Mouse (Mus musculus) kidney, embryonic 15.5 days (tissue): ENCODE measurements around the gene Prokr2. TPM values are rescaled to one million over a fixed set of nuclear protein-coding genes. Genes with fewer than 3 reads are reported as not detected.
A peak's percentile ranks its signal among the peaks of the same experiment; 100 is the strongest.

Experiments used
- ATAC-seq: fragments of 200-750 bp; cut with Nextera tagmentation; replicated peaks from 2 replicates; pipeline ENCODE4 v1.8.0; 2017; ENCODE audit warnings: moderate TSS enrichment; ENCODE audit not compliant: low FRiP score
- H3K27ac ChIP-seq: fragments of 300-500 bp; sonication (generic); 2 replicates; pipeline ENCODE4 v1.5.1; 2015; ENCODE audit warnings: mild to moderate bottlenecking, inconsistent platforms
- H3K27me3 ChIP-seq: fragments of 300-500 bp; sonication (generic); 2 replicates; pipeline ENCODE4 v1.6.1; 2015; ENCODE audit warnings: inconsistent platforms
- H3K36me3 ChIP-seq: fragments of 300-500 bp; sonication (generic); 2 replicates; pipeline ENCODE4 v1.6.1; 2015; ENCODE audit warnings: inconsistent platforms
- H3K4me1 ChIP-seq: fragments of 300-500 bp; sonication (generic); 2 replicates; pipeline ENCODE4 v1.6.1; 2015; ENCODE audit warnings: inconsistent platforms
- H3K4me2 ChIP-seq: fragments of 300-500 bp; sonication (generic); 2 replicates; pipeline ENCODE4 v1.6.1; 2015; ENCODE audit warnings: moderate library complexity, mild to moderate bottlenecking, inconsistent platforms
- H3K4me3 ChIP-seq: fragments of 300-500 bp; sonication (generic); replicated peaks from 2 replicates; pipeline ENCODE4 v1.5.1; 2015; ENCODE audit warnings: mild to moderate bottlenecking, inconsistent platforms
- H3K9ac ChIP-seq: fragments of 300-500 bp; sonication (generic); 2 replicates; pipeline ENCODE4 v1.6.1; 2015; ENCODE audit warnings: mild to moderate bottlenecking, inconsistent platforms
- H3K9me3 ChIP-seq: fragments of 300-500 bp; sonication (generic); replicated peaks from 2 replicates; pipeline ENCODE4 v1.6.1; 2016; ENCODE audit warnings: inconsistent platforms
- WGBS: fragments of 180-500 bp; shearing (Covaris S2); methylation state at CpG from one replicate; pipeline ENCODE4 v1.1.7; 2015; ENCODE audit warnings: mixed read lengths; 5-methylcytosine and 5-hydroxymethylcytosine counted together
- polyA plus RNA-seq: library from polyadenylated mRNA; unstranded; fragments of >200 nt; fragmentation: Nextera tagmentation; extraction: Ambion mirVana; gene quantifications from 2 replicates; pipeline ENCODE4 v1.2.1, GENCODE M21; 2015

The Prokr2 gene
- polyA plus RNA-seq, result 0.17 and 0.67 TPM in 2 replicates

DNA sequence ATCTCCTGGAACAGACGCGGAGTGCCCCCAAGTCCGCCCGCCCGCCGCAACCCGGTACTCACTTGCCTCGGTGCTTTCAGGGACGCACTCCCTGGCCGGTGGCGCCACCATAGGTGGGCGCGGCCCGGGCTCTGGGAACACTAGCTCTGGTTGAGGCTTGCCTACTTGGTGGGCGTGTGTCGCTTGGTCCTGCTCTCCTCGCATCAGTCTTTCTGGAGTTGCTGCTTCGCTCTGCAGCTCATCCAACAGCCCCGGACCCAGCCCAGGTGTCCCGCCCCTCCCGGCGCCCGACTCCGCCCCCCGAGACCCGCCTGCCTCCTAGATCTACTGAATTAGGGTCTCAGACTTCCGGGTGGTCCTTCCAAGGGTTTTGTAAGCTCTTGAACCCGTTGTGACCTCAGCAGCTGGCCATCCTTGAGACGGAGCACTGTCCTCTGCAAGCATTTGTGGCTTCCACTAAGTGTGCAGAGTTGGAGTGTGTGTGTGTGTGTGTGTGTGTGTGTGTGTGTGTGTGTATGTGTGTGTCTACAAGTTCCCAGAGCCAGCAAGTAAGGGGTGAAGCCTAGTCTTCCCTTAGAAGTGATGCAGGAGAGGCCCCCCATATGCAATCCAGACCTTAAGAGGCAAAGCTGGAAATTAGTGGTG, at the start of gene Prokr2:
Gene Prokr2, minus strand, starts transcription at position 254 of the 645 bp plus-strand sequence.
- peaks cover 15% of the 10 kb centered on the region for H3K4me1 ChIP-seq
- H3K9ac ChIP-seq, result peak within 1 kb of the TSS; percentile 38; the same call in 1 of the 2 replicates
- H3K36me3 ChIP-seq, result no peaks in the 10 kb centered on the region
- under 1% methylated on average over 29 of the region's 29 CpGs for whole genome bisulfite sequencing
- peak; percentile 79 for ATAC-seq
- peak within 1 kb of the TSS; percentile 98 for H3K4me2 ChIP-seq
- H3K27me3 ChIP-seq, result peaks cover 30% of the 10 kb centered on the region
- no peak within 1 kb of the TSS for H3K27ac ChIP-seq
- H3K9me3 ChIP-seq, result no peaks in the 10 kb centered on the region
- H3K4me3 ChIP-seq, result peak within 1 kb of the TSS; percentile 54

DNA sequence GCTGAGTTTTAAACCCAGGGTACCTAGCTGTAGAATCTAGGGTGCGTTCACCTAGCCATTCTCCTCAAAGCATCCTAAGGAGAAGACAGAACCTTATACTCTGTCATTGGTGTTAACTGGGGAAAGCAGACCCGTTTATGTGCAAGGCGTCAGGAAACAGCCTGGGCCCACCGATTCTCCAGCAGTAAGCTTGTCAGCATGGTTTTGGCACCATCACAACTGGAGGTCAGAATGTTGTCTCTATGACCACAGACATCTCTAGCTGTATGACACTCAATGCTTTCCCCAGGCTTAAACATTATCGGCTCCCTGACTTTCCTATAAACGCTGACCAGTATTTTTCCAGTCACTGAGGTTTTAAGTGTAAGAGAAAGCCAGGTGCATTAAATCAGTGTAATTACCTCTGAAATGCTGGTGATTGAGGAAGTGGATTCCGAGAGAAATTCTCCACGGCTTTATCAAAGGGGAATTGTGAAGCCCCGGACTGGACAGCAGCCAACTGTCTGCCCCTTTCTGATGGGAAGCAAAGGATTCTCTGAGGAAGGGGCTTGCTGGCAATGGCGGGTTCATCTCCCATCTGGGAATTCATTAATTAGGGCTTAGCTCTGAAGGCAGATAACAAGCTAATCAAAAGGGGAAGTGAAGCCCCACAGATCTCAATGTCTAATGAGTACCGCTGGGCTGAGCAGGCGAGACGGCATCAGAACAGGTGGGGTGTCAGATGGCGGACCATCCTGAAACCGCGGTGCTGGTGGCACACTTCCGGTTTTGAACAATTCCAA, 42.1 kb upstream of the Prokr2 start:
- no peak overlapping the region for H3K4me3 ChIP-seq
- no peaks in the 10 kb centered on the region for H3K9me3 ChIP-seq
- no peak overlapping the region for H3K27ac ChIP-seq
- H3K36me3 ChIP-seq, result no peaks in the 10 kb centered on the region
- H3K4me2 ChIP-seq, result no peak overlapping the region
- H3K27me3 ChIP-seq, result no peaks in the 10 kb centered on the region
- ATAC-seq, result no peak
- H3K4me1 ChIP-seq, result peaks cover 4% of the 10 kb centered on the region
- H3K9ac ChIP-seq, result no peak overlapping the region
- WGBS, result 51% methylated on average over 17 of the region's 17 CpGs

DNA sequence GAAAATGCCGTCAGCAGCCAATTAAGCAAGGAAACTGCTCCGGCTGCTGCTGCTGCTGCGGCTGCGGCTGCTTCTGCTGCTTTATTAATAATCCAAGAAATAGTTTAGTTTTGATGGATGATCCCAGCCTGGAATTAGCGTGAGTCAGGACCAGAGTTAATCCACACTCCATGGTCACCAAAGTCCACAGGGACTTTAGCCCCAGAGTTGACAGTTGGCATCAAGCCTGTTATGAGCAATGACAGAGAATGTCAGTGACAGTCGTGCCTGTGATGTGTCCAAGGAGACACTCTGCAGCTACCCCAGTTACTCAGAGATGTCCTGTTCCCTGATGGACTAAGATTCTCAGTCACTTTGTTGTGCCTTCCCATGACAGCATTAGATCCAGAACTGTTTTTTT, 40.3 kb upstream of the Prokr2 start:
- no peak overlapping the region for H3K4me2 ChIP-seq
- H3K4me3 ChIP-seq, result no peak overlapping the region
- no peak overlapping the region for H3K9ac ChIP-seq
- H3K9me3 ChIP-seq, result no peaks in the 10 kb centered on the region
- H3K4me1 ChIP-seq, result peaks cover 4% of the 10 kb centered on the region
- no peaks in the 10 kb centered on the region for H3K36me3 ChIP-seq
- WGBS, result 82% methylated on average over 6 of the region's 6 CpGs
- no peak for ATAC-seq
- H3K27me3 ChIP-seq, result no peaks in the 10 kb centered on the region
- no peak overlapping the region for H3K27ac ChIP-seq

DNA sequence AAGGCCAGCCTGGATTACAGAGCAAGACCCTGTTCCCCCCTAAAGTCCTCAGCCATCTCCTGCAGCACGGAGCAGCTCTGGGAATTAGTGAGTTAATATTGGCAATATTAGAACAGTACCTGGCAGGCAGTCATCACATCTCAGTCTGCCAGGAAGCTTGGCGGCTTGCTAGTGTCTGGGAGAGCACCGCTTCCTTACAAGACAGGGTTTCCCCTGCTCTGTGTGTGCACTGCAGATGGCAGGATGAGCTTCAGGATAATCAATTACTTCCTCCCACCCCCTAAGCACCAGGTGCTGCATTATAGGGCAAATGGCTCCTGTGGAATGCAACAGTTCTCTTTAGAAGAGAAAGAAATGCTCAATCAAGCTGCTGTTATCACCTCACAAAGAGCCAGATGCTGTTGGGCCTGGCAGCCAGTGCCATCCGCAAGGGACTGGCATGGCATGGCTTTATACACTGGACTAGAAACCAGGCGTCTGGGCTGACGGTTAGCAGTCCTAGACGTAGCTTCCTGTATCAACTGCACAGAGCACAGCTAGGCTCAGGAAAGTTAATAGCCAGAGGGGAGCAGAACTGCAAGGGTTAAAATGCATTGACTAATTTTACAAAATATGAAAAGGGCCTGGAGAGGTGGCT, 38.3 kb upstream of the Prokr2 start:
- Histone ChIP-seq H3K4me2 (no peak overlapping the region), H3K4me1 (peaks cover 6% of the 10 kb centered on the region), H3K9me3 (no peaks in the 10 kb centered on the region), H3K9ac (no peak overlapping the region), H3K27ac (no peak overlapping the region), H3K27me3 (no peaks in the 10 kb centered on the region), H3K36me3 (no peaks in the 10 kb centered on the region), H3K4me3 (no peak overlapping the region)
- 75% methylated on average over 7 of the region's 7 CpGs for WGBS
- no peak for ATAC-seq

DNA sequence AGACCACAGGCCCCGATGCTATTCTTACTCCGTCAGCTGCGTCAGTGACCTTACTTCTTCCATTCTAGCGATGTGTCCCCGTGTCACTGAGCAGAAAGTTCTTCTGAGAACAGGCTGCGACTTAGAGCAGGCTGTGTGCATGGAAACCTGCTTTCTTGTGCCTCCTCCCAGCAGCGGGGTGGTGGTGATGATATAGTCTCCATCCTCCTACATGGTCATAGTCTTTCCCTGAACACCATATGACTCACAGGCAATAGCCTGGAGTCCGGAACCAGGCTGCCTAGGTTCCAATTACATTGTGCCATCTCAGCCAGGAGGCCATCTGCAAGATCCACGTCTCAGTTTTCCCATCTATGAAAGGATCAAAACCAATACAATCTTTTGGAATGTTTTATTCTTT, 37.6 kb upstream of the Prokr2 start:
- no peak overlapping the region for H3K9ac ChIP-seq
- no peak overlapping the region for H3K27ac ChIP-seq
- H3K27me3 ChIP-seq, result no peaks in the 10 kb centered on the region
- H3K4me3 ChIP-seq, result no peak overlapping the region
- H3K9me3 ChIP-seq, result no peaks in the 10 kb centered on the region
- no peak overlapping the region for H3K4me2 ChIP-seq
- no peaks in the 10 kb centered on the region for H3K36me3 ChIP-seq
- 83% methylated on average over 9 of the region's 9 CpGs for WGBS
- peaks cover 6% of the 10 kb centered on the region for H3K4me1 ChIP-seq
- ATAC-seq, result no peak

DNA sequence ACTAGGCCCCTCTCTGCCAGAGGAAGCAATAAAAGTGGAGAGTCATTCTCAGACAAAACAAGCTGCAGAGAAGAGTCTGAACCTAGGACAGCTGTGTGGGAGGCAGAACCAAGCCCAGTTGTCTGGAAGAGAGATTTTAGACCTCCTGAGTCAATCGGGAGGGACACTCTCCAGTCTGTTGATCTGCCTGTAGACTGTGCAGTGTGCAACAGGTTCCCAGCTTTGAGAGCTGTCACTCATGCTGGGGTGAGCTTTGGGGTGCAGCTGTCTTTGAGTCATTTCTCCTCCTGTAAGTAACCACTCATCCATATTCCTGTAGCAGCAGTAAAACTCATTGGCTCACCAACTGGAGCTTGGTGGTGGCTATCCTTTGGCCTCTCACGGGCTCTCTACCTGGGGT, 33.2 kb upstream of the Prokr2 start:
- Histone ChIP-seq H3K9ac (no peak overlapping the region), H3K9me3 (no peaks in the 10 kb centered on the region), H3K4me1 (0 out of 2 replicates have a peak, but pooled peaks cover 2% of the 10 kb centered on the region), H3K27ac (no peak overlapping the region), H3K4me2 (no peak overlapping the region), H3K27me3 (no peaks in the 10 kb centered on the region), H3K4me3 (no peak overlapping the region), H3K36me3 (no peaks in the 10 kb centered on the region)
- WGBS, result 61% methylated on average over 2 of the region's 2 CpGs
- 0 out of 2 replicates have a peak, but pooled peaks have one; percentile 22 for ATAC-seq

DNA sequence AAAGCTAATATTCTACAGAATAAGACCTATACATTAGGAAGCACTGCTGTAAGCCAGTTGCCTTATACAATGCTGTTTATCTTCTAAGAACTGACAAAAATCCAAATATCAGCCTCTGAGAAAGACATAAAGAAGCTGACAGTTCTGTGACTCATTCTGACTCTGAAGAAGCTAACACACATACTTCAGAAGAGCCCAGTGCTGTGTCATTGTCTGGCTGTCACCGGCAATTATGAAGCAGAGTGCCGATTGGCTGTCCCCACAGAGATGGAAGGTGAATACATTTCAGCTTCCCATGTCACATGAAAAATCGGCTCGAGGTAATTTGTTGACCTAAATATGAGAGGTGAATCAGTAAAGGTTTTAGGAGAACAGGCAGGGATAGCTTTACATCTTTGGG, 24.9 kb upstream of the Prokr2 start:
- no peaks in the 10 kb centered on the region for H3K4me1 ChIP-seq
- H3K27ac ChIP-seq, result no peak overlapping the region
- no peak for ATAC-seq
- no peaks in the 10 kb centered on the region for H3K9me3 ChIP-seq
- H3K9ac ChIP-seq, result no peak overlapping the region
- no peaks in the 10 kb centered on the region for H3K27me3 ChIP-seq
- H3K36me3 ChIP-seq, result no peaks in the 10 kb centered on the region
- H3K4me2 ChIP-seq, result no peak overlapping the region
- 89% methylated on average over 4 of the region's 4 CpGs for WGBS
- no peak overlapping the region for H3K4me3 ChIP-seq

DNA sequence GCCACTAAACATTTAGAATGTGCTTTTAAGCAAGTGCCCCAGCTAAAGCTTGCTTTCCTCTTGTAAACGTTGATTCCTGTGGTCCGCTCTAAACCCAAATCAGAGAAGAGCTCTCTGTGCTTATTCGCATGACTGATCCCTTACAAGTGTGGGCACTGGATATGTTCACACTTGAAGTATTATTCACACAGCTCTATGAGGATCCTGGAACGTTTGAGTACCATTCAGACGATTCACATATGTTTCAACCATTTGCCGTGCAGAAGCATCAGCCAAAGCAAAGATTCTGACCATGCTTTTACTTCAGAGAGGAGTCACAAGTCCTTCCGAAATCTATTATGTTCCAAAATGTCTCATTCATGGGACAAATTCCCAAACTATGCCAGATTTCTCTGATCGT, 12.9 kb upstream of the Prokr2 start:
- no peak for ATAC-seq
- Histone ChIP-seq H3K9ac (no peak overlapping the region), H3K27ac (no peak overlapping the region), H3K4me3 (no peak overlapping the region), H3K4me2 (no peak overlapping the region), H3K4me1 (no peaks in the 10 kb centered on the region), H3K36me3 (no peaks in the 10 kb centered on the region), H3K9me3 (peaks cover 11% of the 10 kb centered on the region; the same call in 1 of the 2 replicates), H3K27me3 (no peaks in the 10 kb centered on the region)
- 84% methylated on average over 8 of the region's 8 CpGs for WGBS

DNA sequence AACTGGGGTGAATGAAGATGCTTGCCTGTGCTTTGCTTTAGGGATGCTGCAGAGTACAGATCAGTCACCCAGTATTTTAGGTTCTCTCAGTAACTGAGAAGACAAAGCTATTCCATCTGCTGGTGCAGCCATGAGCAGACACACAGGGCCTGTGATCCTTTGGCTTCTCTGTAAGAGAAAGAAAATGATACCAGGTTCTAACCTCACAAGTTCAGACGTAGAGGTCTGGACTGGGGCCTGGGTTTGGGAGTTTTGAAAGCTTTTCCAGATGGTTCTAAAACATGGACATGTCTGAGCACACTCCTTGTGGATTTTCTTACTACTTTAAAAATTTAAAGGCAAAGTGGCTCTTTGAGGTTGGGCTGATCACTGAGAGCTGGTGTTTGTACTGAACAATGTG, 10.5 kb upstream of the Prokr2 start:
- peaks cover 11% of the 10 kb centered on the region; the same call in 1 of the 2 replicates for H3K9me3 ChIP-seq
- H3K27me3 ChIP-seq, result no peaks in the 10 kb centered on the region
- H3K4me2 ChIP-seq, result no peak overlapping the region
- no peak overlapping the region for H3K27ac ChIP-seq
- H3K4me3 ChIP-seq, result no peak overlapping the region
- 29% methylated on average over 1 of the region's 1 CpGs for WGBS
- no peak overlapping the region for H3K9ac ChIP-seq
- H3K4me1 ChIP-seq, result no peaks in the 10 kb centered on the region
- H3K36me3 ChIP-seq, result no peaks in the 10 kb centered on the region
- ATAC-seq, result no peak

DNA sequence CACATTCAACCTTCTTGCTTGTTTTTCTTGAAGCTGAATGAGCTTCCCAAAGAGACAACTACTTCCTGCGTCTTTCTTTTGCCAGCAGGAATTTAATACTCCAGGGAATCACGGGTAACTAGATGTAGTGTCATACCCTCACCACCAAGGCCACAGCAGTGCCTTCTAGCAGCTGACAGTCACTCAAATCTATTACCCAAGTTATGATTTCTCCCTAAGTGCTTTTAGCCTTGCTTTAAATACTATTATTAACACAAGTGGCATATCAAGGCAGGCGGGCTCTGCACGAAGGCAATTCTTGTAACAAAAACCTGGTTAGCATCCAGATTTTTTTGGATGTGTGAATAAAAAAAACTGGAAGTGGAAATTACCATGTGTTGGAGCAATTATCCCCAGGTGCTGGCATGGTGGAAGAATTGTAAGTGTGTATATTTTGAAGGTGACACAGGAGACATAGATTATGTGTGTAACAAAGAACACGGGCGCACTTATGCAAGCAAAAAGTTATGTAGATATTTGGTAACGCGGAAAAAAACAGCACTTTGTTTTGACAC, 5.4 kb upstream of the Prokr2 start:
- no peak for ATAC-seq

DNA sequence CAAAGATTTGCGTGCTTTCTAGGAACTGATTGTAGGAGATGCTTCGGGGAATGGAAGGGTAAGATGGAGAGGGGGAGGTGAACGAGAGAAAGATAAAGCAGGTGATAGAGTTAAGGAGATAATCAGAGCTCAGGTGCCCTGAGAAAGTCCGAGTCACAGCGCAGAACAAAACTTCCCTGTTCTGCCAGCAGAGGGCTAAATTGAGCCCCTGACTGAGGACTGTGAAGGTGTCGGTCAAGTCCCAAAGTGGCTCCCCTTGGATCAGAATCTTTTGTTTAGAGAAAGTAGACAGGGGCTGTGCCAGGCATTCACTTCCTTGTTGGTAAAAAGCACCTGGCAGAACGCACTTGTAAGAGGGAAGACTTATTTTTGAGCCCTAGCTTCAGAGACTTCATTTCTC, 4.3 kb upstream of the Prokr2 start:
- H3K9me3 ChIP-seq, result no peaks in the 10 kb centered on the region
- H3K27me3 ChIP-seq, result peaks cover 13% of the 10 kb centered on the region
- no peaks in the 10 kb centered on the region for H3K36me3 ChIP-seq
- H3K9ac ChIP-seq, result no peak overlapping the region
- H3K4me3 ChIP-seq, result no peak overlapping the region
- H3K4me2 ChIP-seq, result no peak overlapping the region
- peaks cover 10% of the 10 kb centered on the region for H3K4me1 ChIP-seq
- no peak overlapping the region for H3K27ac ChIP-seq
- WGBS, result 30% methylated on average over 7 of the region's 7 CpGs
- no peak for ATAC-seq

More for the DNA sequence above, 5.4 kb upstream of the Prokr2 start:
- Histone ChIP-seq H3K4me1 (no peaks in the 10 kb centered on the region), H3K27ac (no peak overlapping the region), H3K9me3 (no peaks in the 10 kb centered on the region), H3K27me3 (peaks cover 4% of the 10 kb centered on the region), H3K4me2 (no peak overlapping the region), H3K4me3 (no peak overlapping the region), H3K9ac (no peak overlapping the region), H3K36me3 (no peaks in the 10 kb centered on the region)
- 82% methylated on average over 8 of the region's 8 CpGs for WGBS
